Mouse (Mus musculus): Measurements from ENCODE around the gene Piezo1. TPM values are rescaled to one million over a fixed set of nuclear protein-coding genes. Genes with fewer than 3 reads are reported as not detected.

The Piezo1 gene
- polyA plus RNA-seq, 1 experiment: 107 TPM

GRCm38 (mm10) chr8:122445203-122445602 is 105.9 kb downstream of the Piezo1 start:
- H3K27me3 ChIP-seq (ENCODE audit: control insufficient read depth, insufficient read depth, insufficient read length): peaks cover 12% of the 10 kb centered on the region
- H3K4me3 ChIP-seq (ENCODE audit: insufficient read depth, poor library complexity, severe bottlenecking): no peak overlapping the region
- no peaks in the 10 kb centered on the region for H3K36me3 ChIP-seq (ENCODE audit: control insufficient read depth, insufficient read depth)
- H3K79me3 ChIP-seq (ENCODE audit: low read depth): no peaks in the 10 kb centered on the region
- H3K79me2 ChIP-seq (ENCODE audit: control insufficient read depth, insufficient read depth): no peaks in the 10 kb centered on the region
- TF ChIP-seq MYOG (IDR thresholded peaks at IDR 0.05; ENCODE audit: control insufficient read depth, extremely low read depth, insufficient read length): no peak
- TF ChIP-seq MYOD1 (IDR thresholded peaks at IDR 0.05; ENCODE audit: control insufficient read depth, insufficient read length, low read depth): no peak
- no peak for TF ChIP-seq USF1 (IDR thresholded peaks at IDR 0.05; ENCODE audit: low read depth)
- TF ChIP-seq CEBPB (IDR thresholded peaks at IDR 0.05; ENCODE audit: low read depth): no peak
- no peak for TF ChIP-seq MAX (IDR thresholded peaks at IDR 0.05)
- TF ChIP-seq FOSL1 (IDR thresholded peaks at IDR 0.05; ENCODE audit: insufficient read depth, low read length, poor library complexity, severe bottlenecking): no peak
- TF ChIP-seq CTCF (IDR thresholded peaks at IDR 0.05; ENCODE audit: control insufficient read depth, insufficient read depth, insufficient read length): peak; percentile 18
- H3ac ChIP-seq (ENCODE audit: control insufficient read depth, insufficient read length, low read depth): no peak overlapping the region

- Histone ChIP-seq H3K79me2 (ENCODE audit: control insufficient read depth, insufficient read depth) (no peaks in the 10 kb centered on the region), H3K4me3 (ENCODE audit: insufficient read depth, poor library complexity, severe bottlenecking) (peak overlapping the region; percentile 32), H3K36me3 (ENCODE audit: control insufficient read depth, insufficient read depth) (no peaks in the 10 kb centered on the region), H3K27me3 (ENCODE audit: control insufficient read depth, insufficient read depth, insufficient read length) (peaks cover 7% of the 10 kb centered on the region), H3K79me3 (ENCODE audit: low read depth) (no peaks in the 10 kb centered on the region), H3ac (ENCODE audit: control insufficient read depth, insufficient read length, low read depth) (peak overlapping the region; percentile 44)
- TF ChIP-seq USF1 (IDR thresholded peaks at IDR 0.05; ENCODE audit: low read depth) (no peak), MAX (IDR thresholded peaks at IDR 0.05) (no peak), FOSL1 (IDR thresholded peaks at IDR 0.05; ENCODE audit: insufficient read depth, low read length, poor library complexity, severe bottlenecking) (no peak), CTCF (IDR thresholded peaks at IDR 0.05; ENCODE audit: control insufficient read depth, insufficient read depth, insufficient read length) (no peak), CEBPB (IDR thresholded peaks at IDR 0.05; ENCODE audit: low read depth) (no peak), MYOG (IDR thresholded peaks at IDR 0.05; ENCODE audit: control insufficient read depth, extremely low read depth, insufficient read length) (no peak), MYOD1 (IDR thresholded peaks at IDR 0.05; ENCODE audit: control insufficient read depth, insufficient read length, low read depth) (no peak)
Measured at GRCm38 (mm10) chr8:122444058-122444748, 106.9 kb downstream of the Piezo1 start.

- Histone ChIP-seq H3K27me3 (ENCODE audit: control insufficient read depth, insufficient read depth, insufficient read length) (no peaks in the 10 kb centered on the region), H3K36me3 (ENCODE audit: control insufficient read depth, insufficient read depth) (no peaks in the 10 kb centered on the region), H3K4me3 (ENCODE audit: insufficient read depth, poor library complexity, severe bottlenecking) (peak within 1 kb of the TSS; percentile 56), H3K79me3 (ENCODE audit: low read depth) (no peaks in the 10 kb centered on the region), H3K79me2 (ENCODE audit: control insufficient read depth, insufficient read depth) (no peaks in the 10 kb centered on the region), H3ac (ENCODE audit: control insufficient read depth, insufficient read length, low read depth) (peak within 1 kb of the TSS; percentile 80)
- peak; percentile 18 for TF ChIP-seq USF1 (IDR thresholded peaks at IDR 0.05; ENCODE audit: low read depth)
- TF ChIP-seq CTCF (IDR thresholded peaks at IDR 0.05; ENCODE audit: control insufficient read depth, insufficient read depth, insufficient read length): no peak
- no peak for TF ChIP-seq MYOG (IDR thresholded peaks at IDR 0.05; ENCODE audit: control insufficient read depth, extremely low read depth, insufficient read length)
- TF ChIP-seq MAX (IDR thresholded peaks at IDR 0.05): peak; percentile 59
- no peak for TF ChIP-seq FOSL1 (IDR thresholded peaks at IDR 0.05; ENCODE audit: insufficient read depth, low read length, poor library complexity, severe bottlenecking)
- no peak for TF ChIP-seq CEBPB (IDR thresholded peaks at IDR 0.05; ENCODE audit: low read depth)
- TF ChIP-seq MYOD1 (IDR thresholded peaks at IDR 0.05; ENCODE audit: control insufficient read depth, insufficient read length, low read depth): no peak
Measured at GRCm38 (mm10) chr8:122443262-122444006, 107.7 kb downstream of the Piezo1 start, which contains the start of gene Mvd. Mvd (minus strand) TSS chr8:122443422.

- Histone ChIP-seq H3K27me3 (ENCODE audit: control insufficient read depth, insufficient read depth, insufficient read length) (no peaks in the 10 kb centered on the region), H3K36me3 (ENCODE audit: control insufficient read depth, insufficient read depth) (no peaks in the 10 kb centered on the region), H3K4me3 (ENCODE audit: insufficient read depth, poor library complexity, severe bottlenecking) (peak overlapping the region; percentile 56), H3ac (ENCODE audit: control insufficient read depth, insufficient read length, low read depth) (peak overlapping the region; percentile 76), H3K79me3 (ENCODE audit: low read depth) (no peaks in the 10 kb centered on the region), H3K79me2 (ENCODE audit: control insufficient read depth, insufficient read depth) (no peaks in the 10 kb centered on the region)
- TF ChIP-seq CEBPB (IDR thresholded peaks at IDR 0.05; ENCODE audit: low read depth) (no peak), FOSL1 (IDR thresholded peaks at IDR 0.05; ENCODE audit: insufficient read depth, low read length, poor library complexity, severe bottlenecking) (no peak)
Measured at GRCm38 (mm10) chr8:122442781-122443180, 108.3 kb downstream of the Piezo1 start.

- H3K79me2 ChIP-seq (ENCODE audit: control insufficient read depth, insufficient read depth): no peaks in the 10 kb centered on the region
- H3K79me3 ChIP-seq (ENCODE audit: low read depth): no peaks in the 10 kb centered on the region
Measured at GRCm38 (mm10) chr8:122442356-122442755, 108.8 kb downstream of the Piezo1 start.

More at GRCm38 (mm10) chr8:122442356-122442755, 108.8 kb downstream of the Piezo1 start:
- H3K27me3 ChIP-seq (ENCODE audit: control insufficient read depth, insufficient read depth, insufficient read length): no peaks in the 10 kb centered on the region
- H3K4me3 ChIP-seq (ENCODE audit: insufficient read depth, poor library complexity, severe bottlenecking): peak overlapping the region; percentile 56
- H3ac ChIP-seq (ENCODE audit: control insufficient read depth, insufficient read length, low read depth): peak overlapping the region; percentile 76
- H3K36me3 ChIP-seq (ENCODE audit: control insufficient read depth, insufficient read depth): no peaks in the 10 kb centered on the region
- TF ChIP-seq FOSL1 (IDR thresholded peaks at IDR 0.05; ENCODE audit: insufficient read depth, low read length, poor library complexity, severe bottlenecking) (no peak), USF1 (IDR thresholded peaks at IDR 0.05; ENCODE audit: low read depth) (no peak), MYOG (IDR thresholded peaks at IDR 0.05; ENCODE audit: control insufficient read depth, extremely low read depth, insufficient read length) (no peak), MYOD1 (IDR thresholded peaks at IDR 0.05; ENCODE audit: control insufficient read depth, insufficient read length, low read depth) (no peak), CTCF (IDR thresholded peaks at IDR 0.05; ENCODE audit: control insufficient read depth, insufficient read depth, insufficient read length) (no peak)
